Mouse (Mus musculus) intestine, postnatal 0 days (tissue): ENCODE data around the gene Zfp804b. TPM values are rescaled to one million over a fixed set of nuclear protein-coding genes. Genes with fewer than 3 reads are reported as not detected.
"Not testable (repeated sequence)": the region's sequence is repeated elsewhere in the genome, so short reads cannot be mapped to it uniquely, and the experiment has no call there.

Source experiments
- ATAC-seq: fragments of 200-750 bp; cut with Nextera tagmentation; 2 replicates; pipeline ENCODE4 v1.8.0; 2017; ENCODE audit warnings: mild to moderate bottlenecking, moderate TSS enrichment, moderate library complexity
- H3K27ac ChIP-seq: fragments of 300-500 bp; sonication (generic); 2 replicates; pipeline ENCODE4 v1.5.1; 2014; ENCODE audit warnings: mild to moderate bottlenecking, low read depth, low read length, moderate library complexity
- H3K27me3 ChIP-seq: fragments of 300-500 bp; sonication (generic); replicated peaks from 2 replicates; pipeline ENCODE4 v1.6.1; 2014; ENCODE audit warnings: low read length, mixed read lengths; ENCODE audit not compliant: control insufficient read depth, insufficient read depth
- H3K36me3 ChIP-seq: fragments of 300-500 bp; sonication (generic); 2 replicates; pipeline ENCODE4 v1.6.1; 2014; ENCODE audit warnings: mild to moderate bottlenecking, moderate library complexity; ENCODE audit not compliant: control insufficient read depth, insufficient read depth
- H3K4me1 ChIP-seq: fragments of 300-500 bp; sonication (generic); replicated peaks from 2 replicates; pipeline ENCODE4 v1.6.1; 2014; ENCODE audit warnings: antibody characterized with exemption, low read length, mixed read lengths; ENCODE audit not compliant: control insufficient read depth, insufficient read depth
- H3K4me2 ChIP-seq: fragments of 300-500 bp; sonication (generic); replicated peaks from 2 replicates; pipeline ENCODE4 v1.6.1; 2014; ENCODE audit warnings: low read depth, mild to moderate bottlenecking, moderate library complexity
- H3K4me3 ChIP-seq: fragments of 300-500 bp; sonication (generic); 2 replicates; pipeline ENCODE4 v1.5.1; 2014; ENCODE audit warnings: low read depth, low read length
- H3K9ac ChIP-seq: fragments of 300-500 bp; sonication (generic); 2 replicates; pipeline ENCODE4 v1.6.1; 2014; ENCODE audit warnings: mild to moderate bottlenecking, low read depth, low read length
- H3K9me3 ChIP-seq: fragments of 300-500 bp; sonication (generic); 2 replicates; pipeline ENCODE4 v1.6.1; 2016; ENCODE audit warnings: mixed run types; ENCODE audit not compliant: control insufficient read depth
- CTCF ChIP-seq: sonication (generic); IDR thresholded peaks from 2 replicates; pipeline ENCODE4 v1.5.1; 2016; ENCODE audit warnings: low read depth, mild to moderate bottlenecking, control low read depth, antibody characterized with exemption, moderate library complexity
- WGBS: fragments of 180-500 bp; shearing (Covaris S2); extraction: QIAGEN DNeasy Blood & Tissue Kit; methylation state at CpG from one replicate; pipeline ENCODE4 v1.1.7; 2014; 5-methylcytosine and 5-hydroxymethylcytosine counted together
- polyA plus RNA-seq: library from polyadenylated mRNA; unstranded; fragments of >200 nt; fragmentation: Nextera tagmentation; extraction: Ambion mirVana; gene quantifications from 2 replicates; pipeline ENCODE4 v1.2.1, GENCODE M21; 2015

Gene Zfp804b
- 0.08 and 0.09 TPM in 2 replicates for polyA plus RNA-seq

DNA sequence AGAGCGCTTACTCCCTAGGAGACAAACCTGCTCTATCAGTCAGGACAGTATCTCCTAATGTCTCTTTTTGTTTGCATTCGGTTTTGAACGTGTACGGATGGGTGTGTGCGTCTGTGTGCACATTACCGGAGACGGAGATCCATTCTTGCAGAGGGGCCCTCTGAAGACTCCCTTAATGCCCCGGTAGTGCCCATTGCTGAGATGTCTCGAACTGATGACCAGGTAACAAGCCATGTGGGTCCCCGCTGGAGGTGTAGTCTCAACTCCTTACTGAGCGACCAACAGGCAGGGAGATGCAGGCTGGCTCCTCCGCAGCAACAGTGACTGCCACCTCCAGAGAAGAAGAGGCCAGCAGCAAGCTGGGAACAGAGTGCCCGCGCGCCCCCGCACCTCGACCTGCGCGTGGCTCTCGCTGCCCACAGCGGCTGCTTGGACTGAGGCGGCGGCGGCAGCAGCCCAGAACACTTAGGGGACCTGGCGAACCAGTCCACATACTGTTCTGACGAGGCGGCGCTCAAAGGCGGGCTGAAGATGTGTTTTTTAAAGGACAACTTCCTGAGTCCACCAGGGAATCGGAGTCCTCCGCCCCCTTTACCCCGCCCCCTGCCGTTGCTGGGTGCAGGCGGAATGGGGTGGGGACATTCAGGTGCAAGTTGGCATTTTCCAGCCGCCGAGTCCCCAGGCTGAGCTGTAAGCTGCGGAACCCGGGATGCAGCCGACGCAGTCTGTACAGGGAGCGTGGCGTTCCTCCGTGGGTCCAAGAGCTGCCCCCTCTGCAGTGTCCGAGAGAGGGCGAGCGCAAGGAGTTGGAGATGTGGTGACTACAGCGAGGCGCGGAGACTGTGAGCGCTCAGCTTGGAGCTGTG, at the start of gene Zfp804b:
TSS of gene Zfp804b (minus strand) at position 612 of the 866 bp plus-strand sequence.
- Histone ChIP-seq H3K27me3 (no peaks in the 10 kb centered on the region), H3K4me3 (peak within 1 kb of the TSS; percentile 49), H3K4me1 (no peaks in the 10 kb centered on the region), H3K36me3 (no peaks in the 10 kb centered on the region), H3K27ac (no peak within 1 kb of the TSS), H3K9ac (0 out of 2 replicates have a peak within 1 kb of the TSS, but pooled peaks have one; percentile 12), H3K9me3 (no peaks in the 10 kb centered on the region), H3K4me2 (peak within 1 kb of the TSS; percentile 95)
- under 1% methylated on average over 50 of the region's 50 CpGs for WGBS
- ATAC-seq: peak; percentile 63
- peak; percentile 57 for TF ChIP-seq CTCF

DNA sequence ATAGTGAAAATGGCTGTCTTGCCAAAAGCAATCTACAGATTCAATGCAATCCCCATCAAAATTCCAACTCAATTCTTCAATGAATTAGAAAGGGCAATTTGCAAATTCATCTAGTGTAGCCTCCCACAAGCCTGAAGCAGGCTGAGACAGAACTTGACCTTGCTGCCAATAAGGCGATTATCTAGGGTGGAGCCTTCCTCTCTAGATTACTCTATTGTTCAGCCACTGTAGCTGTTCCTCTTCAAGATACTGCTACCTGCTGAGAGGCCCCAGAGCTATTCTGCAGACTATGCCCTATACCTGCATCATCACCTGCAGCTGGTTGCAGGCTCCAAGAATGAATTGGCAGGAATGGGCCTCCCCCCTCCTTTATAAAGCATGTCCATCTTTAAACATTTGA, 20.1 kb upstream of the Zfp804b start:
- not testable (repeated sequence) for ATAC-seq, H3K9me3 ChIP-seq, H3K36me3 ChIP-seq, H3K4me1 ChIP-seq, H3K4me2 ChIP-seq, H3K9ac ChIP-seq, H3K27me3 ChIP-seq, H3K27ac ChIP-seq, H3K4me3 ChIP-seq
- WGBS: 92% methylated on average over 1 of the region's 1 CpGs

DNA sequence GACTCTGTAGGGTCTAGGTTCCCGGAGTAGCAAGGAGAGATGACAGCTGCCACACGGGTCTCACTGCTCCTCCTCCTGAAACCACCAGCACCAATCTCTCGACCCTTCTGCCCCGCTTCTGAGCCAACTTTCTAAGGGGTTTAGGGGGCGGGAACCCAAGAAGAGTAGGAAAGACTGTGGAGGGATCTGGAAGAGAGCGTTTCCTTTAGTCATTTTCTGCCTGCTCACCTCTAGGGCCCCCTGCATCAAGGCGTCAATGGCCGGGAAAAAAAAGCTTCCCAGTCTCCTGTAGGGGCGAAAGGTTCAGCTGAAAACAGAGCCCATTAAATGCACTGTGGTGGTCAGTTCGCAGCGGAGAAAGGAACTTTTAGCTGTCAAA, 444 bp upstream of the Zfp804b start:
- TF ChIP-seq CTCF: no peak; the same call in 1 of the 2 replicates
- 2% methylated on average over 11 of the region's 11 CpGs for WGBS
- H3K9me3 ChIP-seq: no peaks in the 10 kb centered on the region
- 0 out of 2 replicates have a peak overlapping the region, but pooled peaks have one; percentile 12 for H3K9ac ChIP-seq
- peak overlapping the region; percentile 49 for H3K4me3 ChIP-seq
- H3K27ac ChIP-seq: no peak overlapping the region
- no peaks in the 10 kb centered on the region for H3K27me3 ChIP-seq
- H3K4me1 ChIP-seq: no peaks in the 10 kb centered on the region
- ATAC-seq: peak; percentile 33; the same call in 1 of the 2 replicates
- peak overlapping the region; percentile 95 for H3K4me2 ChIP-seq
- no peaks in the 10 kb centered on the region for H3K36me3 ChIP-seq

DNA sequence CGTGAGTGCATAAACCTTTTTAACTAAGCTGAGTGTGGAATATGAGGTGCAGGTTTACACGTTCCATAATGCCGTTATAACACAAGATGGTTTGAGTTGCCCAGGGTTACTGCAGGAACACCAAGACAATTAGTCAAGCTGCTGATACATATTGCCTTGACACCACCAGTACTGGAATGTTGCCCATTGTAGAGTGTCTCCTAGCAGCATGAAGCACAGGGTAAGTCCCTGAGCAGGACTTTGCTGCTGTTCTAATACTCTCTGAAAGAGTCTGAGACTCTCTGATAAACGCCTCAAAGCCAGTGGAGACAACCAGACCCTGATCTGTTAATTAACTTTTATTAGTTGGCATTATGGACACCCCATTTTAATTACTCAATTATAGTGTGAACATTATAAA, 19.0 kb downstream of the Zfp804b start:
- H3K27ac ChIP-seq: no peak overlapping the region
- no peak overlapping the region for H3K4me3 ChIP-seq
- ATAC-seq: no peak
- no peak overlapping the region for H3K9ac ChIP-seq
- H3K4me2 ChIP-seq: no peak overlapping the region
- H3K4me1 ChIP-seq: no peaks in the 10 kb centered on the region
- 84% methylated on average over 4 of the region's 4 CpGs for WGBS
- no peak for TF ChIP-seq CTCF
- H3K36me3 ChIP-seq: no peaks in the 10 kb centered on the region
- no peaks in the 10 kb centered on the region for H3K9me3 ChIP-seq
- H3K27me3 ChIP-seq: no peaks in the 10 kb centered on the region

DNA sequence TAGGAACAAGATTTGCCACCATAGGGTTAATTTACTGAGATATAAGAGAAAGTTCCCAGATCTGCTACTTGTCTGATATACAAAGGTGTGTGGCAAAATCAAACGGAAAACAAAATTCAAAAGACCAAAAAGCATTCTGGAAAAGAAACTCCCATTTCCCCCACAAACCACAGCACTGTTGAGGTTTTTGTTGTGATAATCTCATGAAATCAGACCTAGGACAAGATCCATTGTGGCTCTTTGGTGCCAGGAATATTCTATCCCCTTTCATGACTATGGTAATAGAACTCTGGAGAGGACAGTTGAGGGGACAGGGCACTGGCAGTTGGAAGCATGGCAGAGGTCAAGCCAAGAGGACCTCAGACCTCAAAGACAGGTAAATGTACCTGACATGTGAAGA, 40.7 kb downstream of the Zfp804b start, which contains the start of gene Tex47:
TSS of gene Tex47 (plus strand) at position 301 of the 400 bp plus-strand sequence.
- WGBS: 80% methylated on average over 1 of the region's 1 CpGs
- Histone ChIP-seq H3K36me3 (no peaks in the 10 kb centered on the region), H3K9me3 (no peaks in the 10 kb centered on the region), H3K4me3 (no peak within 1 kb of the TSS), H3K27ac (no peak within 1 kb of the TSS), H3K4me1 (no peaks in the 10 kb centered on the region), H3K27me3 (no peaks in the 10 kb centered on the region), H3K4me2 (no peak within 1 kb of the TSS), H3K9ac (no peak within 1 kb of the TSS)
- TF ChIP-seq CTCF: no peak
- ATAC-seq: no peak

DNA sequence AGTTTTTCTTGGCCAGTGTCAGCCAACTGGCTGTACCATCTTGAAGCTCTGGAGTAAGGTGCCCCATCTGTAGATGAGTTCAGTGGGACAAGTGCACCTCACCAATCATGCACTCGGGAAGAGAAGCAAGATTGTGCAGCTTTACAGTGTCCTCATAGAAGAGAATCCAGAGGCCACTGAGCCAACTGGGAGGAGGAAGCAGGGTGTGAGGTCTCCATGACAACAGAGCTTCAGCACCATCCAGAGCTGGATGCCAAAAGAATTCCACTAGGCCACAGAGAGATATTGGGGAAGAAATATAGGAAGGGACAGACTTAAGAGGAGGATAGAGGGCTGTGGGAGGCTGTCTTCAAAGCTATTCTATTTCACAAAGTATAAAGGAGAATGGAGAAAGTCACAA, 41.6 kb downstream of the Zfp804b start:
- TF ChIP-seq CTCF: no peak
- Histone ChIP-seq H3K4me1 (no peaks in the 10 kb centered on the region), H3K27me3 (no peaks in the 10 kb centered on the region), H3K9me3 (no peaks in the 10 kb centered on the region), H3K4me2 (no peak overlapping the region), H3K36me3 (no peaks in the 10 kb centered on the region), H3K4me3 (no peak overlapping the region), H3K27ac (no peak overlapping the region), H3K9ac (no peak overlapping the region)
- ATAC-seq: no peak
- WGBS: 58% methylated on average over 1 of the region's 1 CpGs
